Mouse (Mus musculus): Measurements from ENCODE around the gene Vmn1r57. TPM values are rescaled to one million over a fixed set of nuclear protein-coding genes. Genes with fewer than 3 reads are reported as not detected.
"Not testable (repeated sequence)": the region's sequence is repeated elsewhere in the genome, so short reads cannot be mapped to it uniquely, and the experiment has no call there.

The Vmn1r57 gene
- polyA plus RNA-seq (2015; fragmentation: Nextera tagmentation; extraction: Ambion mirVana): not detected in 2 replicates

DNA sequence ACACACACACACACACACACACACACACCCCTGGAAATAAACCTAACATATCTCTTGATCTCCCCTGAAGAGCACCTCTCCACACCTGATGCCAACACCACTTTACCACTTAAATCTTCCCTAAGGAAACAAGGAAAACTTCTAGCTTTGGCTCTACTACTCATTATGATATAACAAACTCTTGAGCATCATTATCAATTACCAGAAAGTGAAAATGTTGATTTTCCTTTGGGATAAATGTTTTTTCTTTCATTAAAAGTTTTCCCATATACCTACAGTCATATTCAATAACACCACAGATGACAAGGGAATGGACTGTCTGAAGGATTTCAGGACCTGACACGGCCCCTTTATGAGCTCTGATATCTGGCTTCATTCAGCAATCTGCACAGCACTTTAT is at the start of gene Vmn1r57:
Gene Vmn1r57, plus strand, starts transcription at position 301 of the 400 bp plus-strand sequence.
- ATAC-seq (ENCODE audit: insufficient read depth); H3K4me3 ChIP-seq (replicated peaks); H3K4me1 ChIP-seq (replicated peaks); H3K36me3 ChIP-seq (replicated peaks); H3K9ac ChIP-seq; H3K27me3 ChIP-seq; H3K9me3 ChIP-seq (replicated peaks); H3K27ac ChIP-seq (replicated peaks); H3K4me2 ChIP-seq: not testable (repeated sequence)
- WGBS (ENCODE audit: insufficient replicate concordance): 36% methylated on average over 1 of the region's 1 CpGs

- not testable (repeated sequence) for H3K27ac ChIP-seq (replicated peaks); H3K9me3 ChIP-seq (replicated peaks); H3K4me1 ChIP-seq (replicated peaks); H3K9ac ChIP-seq; H3K4me3 ChIP-seq (replicated peaks); ATAC-seq (ENCODE audit: insufficient read depth); H3K27me3 ChIP-seq; H3K36me3 ChIP-seq (replicated peaks); H3K4me2 ChIP-seq
Observed at GRCm38 (mm10) chr7:5196647-5197046, 21.6 kb upstream of the Vmn1r57 start, which contains the start of gene Vmn1r56. Gene Vmn1r56, minus strand, starts transcription at chr7:5196747.

GRCm38 (mm10) chr7:5263051-5263450 is 44.8 kb downstream of the Vmn1r57 start:
- Histone ChIP-seq H3K4me1 (replicated peaks) (no peaks in the 10 kb centered on the region), H3K4me2 (no peak overlapping the region), H3K27me3 (no peaks in the 10 kb centered on the region), H3K27ac (replicated peaks) (no peak overlapping the region), H3K9ac (no peak overlapping the region), H3K36me3 (replicated peaks) (no peaks in the 10 kb centered on the region), H3K4me3 (replicated peaks) (no peak overlapping the region), H3K9me3 (replicated peaks) (no peaks in the 10 kb centered on the region)
- 56% methylated on average over 3 of the region's 3 CpGs for WGBS (ENCODE audit: insufficient replicate concordance)
- no peak for ATAC-seq (ENCODE audit: insufficient read depth)

Other genes starting within 250 kb of the Vmn1r57 start
- not detected in 2 replicates for gene Sbk3, start 247.3 kb upstream of the Vmn1r57 start, polyA plus RNA-seq (2015; fragmentation: Nextera tagmentation; extraction: Ambion mirVana)
- gene Zfp579, start 222.3 kb upstream of the Vmn1r57 start, polyA plus RNA-seq (2015; fragmentation: Nextera tagmentation; extraction: Ambion mirVana): 3.3 and 4.6 TPM in 2 replicates
- gene Zfp524, start 204.1 kb upstream of the Vmn1r57 start, polyA plus RNA-seq (2015; fragmentation: Nextera tagmentation; extraction: Ambion mirVana): 9.3 and 10.0 TPM in 2 replicates
- gene Fiz1, start 203.8 kb upstream of the Vmn1r57 start, polyA plus RNA-seq (2015; fragmentation: Nextera tagmentation; extraction: Ambion mirVana): 15.6 and 17.9 TPM in 2 replicates
- gene Gm44973, start 203.0 kb upstream of the Vmn1r57 start, polyA plus RNA-seq (2015; fragmentation: Nextera tagmentation; extraction: Ambion mirVana): 0.53 and 1.2 TPM in 2 replicates
- 1.3 and 1.5 TPM in 2 replicates for gene Zfp865, start 198.1 kb upstream of the Vmn1r57 start, polyA plus RNA-seq (2015; fragmentation: Nextera tagmentation; extraction: Ambion mirVana)
- 0.28 and 0.40 TPM in 2 replicates for gene Ccdc106, start 197.9 kb upstream of the Vmn1r57 start, polyA plus RNA-seq (2015; fragmentation: Nextera tagmentation; extraction: Ambion mirVana)
- not detected in 2 replicates for gene 4632433K11Rik, start 184.4 kb upstream of the Vmn1r57 start, polyA plus RNA-seq (2015; fragmentation: Nextera tagmentation; extraction: Ambion mirVana)
- gene Zfp784, start 180.0 kb upstream of the Vmn1r57 start, polyA plus RNA-seq (2015; fragmentation: Nextera tagmentation; extraction: Ambion mirVana): 1.2 and 1.4 TPM in 2 replicates
- 1.7 and 2.0 TPM in 2 replicates for gene Zfp580, start 167.0 kb upstream of the Vmn1r57 start, polyA plus RNA-seq (2015; fragmentation: Nextera tagmentation; extraction: Ambion mirVana)
- 59.4 and 60.8 TPM in 2 replicates for gene U2af2, start 156.3 kb upstream of the Vmn1r57 start, polyA plus RNA-seq (2015; fragmentation: Nextera tagmentation; extraction: Ambion mirVana)
- 49.2 and 54.5 TPM in 2 replicates for gene Epn1, start 138.3 kb upstream of the Vmn1r57 start, polyA plus RNA-seq (2015; fragmentation: Nextera tagmentation; extraction: Ambion mirVana)
- not detected in 2 replicates for gene Rfpl4, start 101.5 kb upstream of the Vmn1r57 start, polyA plus RNA-seq (2015; fragmentation: Nextera tagmentation; extraction: Ambion mirVana)
- gene Rasl2-9, start 92.5 kb upstream of the Vmn1r57 start, polyA plus RNA-seq (2015; fragmentation: Nextera tagmentation; extraction: Ambion mirVana): 0.18 and 0.21 TPM in 2 replicates
- not detected in 2 replicates for gene Vmn1r55, start 68.8 kb upstream of the Vmn1r57 start, polyA plus RNA-seq (2015; fragmentation: Nextera tagmentation; extraction: Ambion mirVana)
- gene Vmn1r56, start 21.7 kb upstream of the Vmn1r57 start, polyA plus RNA-seq (2015; fragmentation: Nextera tagmentation; extraction: Ambion mirVana): not detected in 2 replicates
- gene Gm5065, start 132.0 kb downstream of the Vmn1r57 start, polyA plus RNA-seq (2015; fragmentation: Nextera tagmentation; extraction: Ambion mirVana): not detected in 2 replicates
- gene Nlrp2, start 132.5 kb downstream of the Vmn1r57 start, polyA plus RNA-seq (2015; fragmentation: Nextera tagmentation; extraction: Ambion mirVana): not detected in 2 replicates
- gene Vmn1r58, start 194.9 kb downstream of the Vmn1r57 start, polyA plus RNA-seq (2015; fragmentation: Nextera tagmentation; extraction: Ambion mirVana): not detected in 2 replicates
- gene Vmn1r59, start 238.3 kb downstream of the Vmn1r57 start, polyA plus RNA-seq (2015; fragmentation: Nextera tagmentation; extraction: Ambion mirVana): not detected in 2 replicates